Mouse (Mus musculus): ENCODE measurements around the gene Zmynd8. TPM values are rescaled to one million over a fixed set of nuclear protein-coding genes. Genes with fewer than 3 reads are reported as not detected.

Zmynd8 gene
- total and polyA plus RNA-seq, 3 experiments: 30.3 to 89.2 (median 41.6) TPM

DNA sequence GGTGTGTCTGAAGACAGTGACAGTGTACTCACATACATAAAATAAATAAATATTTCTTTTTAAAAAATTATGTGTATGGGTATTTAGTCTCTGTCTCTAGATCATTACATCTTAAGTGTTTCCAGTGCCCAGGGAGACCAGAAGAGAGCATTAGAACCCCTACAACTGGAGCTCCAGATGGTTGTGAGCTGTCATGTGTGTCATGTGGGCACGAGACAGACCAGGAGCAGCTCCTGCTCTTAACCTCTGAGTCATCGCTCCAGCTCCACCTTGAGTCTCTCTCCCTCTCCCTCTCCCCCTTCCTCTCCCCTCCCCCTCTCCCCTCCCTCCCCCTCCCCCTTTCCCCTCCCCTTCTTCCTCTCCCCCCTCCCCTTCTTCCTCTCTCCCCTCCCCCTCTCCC lies 25.9 kb upstream of the Zmynd8 start:
- Histone ChIP-seq H3K79me2 (ENCODE audit: control insufficient read depth, insufficient read depth, low read length, poor library complexity) (no peaks in the 10 kb centered on the region; the same call in 1 of the 2 replicates), H3K27me3 (ENCODE audit: control insufficient read depth in 1 of 2, insufficient read depth in 2 of 2, low read length in 2 of 2) (no peaks in the 10 kb centered on the region), H3K4me3 (ENCODE audit: control insufficient read depth in 1 of 2, insufficient read depth in 1 of 2, low read depth in 2 of 2, low read length in 2 of 2) (no peak overlapping the region), H3K4me1 (ENCODE audit: control insufficient read depth in 1 of 2, insufficient read depth in 2 of 2, low read length in 2 of 2) (peaks cover 0 to 11% of the 10 kb centered on the region in 2 experiments; a peak in 2 of 4 replicates), H3K9me3 (replicated peaks; ENCODE audit: insufficient read depth, low read length) (no peaks in the 10 kb centered on the region), H3K27ac (ENCODE audit: control insufficient read depth, low read depth, low read length) (no peak overlapping the region), H3K9ac (ENCODE audit: control insufficient read depth, low read depth, low read length, poor library complexity, severe bottlenecking) (no peak overlapping the region), H3K36me3 (ENCODE audit: control insufficient read depth in 1 of 2, insufficient read depth in 2 of 2, low read length in 2 of 2) (peaks cover 0 to 3% of the 10 kb centered on the region in 2 experiments; a peak in 1 of 4 replicates)
- TF ChIP-seq ELF1 (IDR thresholded peaks at IDR 0.05; ENCODE audit: low read depth, low read length) (no peak), SMC3 (IDR thresholded peaks at IDR 0.05; ENCODE audit: low read depth, low read length) (no peak), CTCF (IDR thresholded peaks at IDR 0.05 in 2 of 3, conservative IDR thresholded peaks at IDR 0.05 in 1 of 3; ENCODE audit: control insufficient read depth in 1 of 3, insufficient read depth in 1 of 3, low read depth in 2 of 3, low read length in 3 of 3, poor library complexity in 1 of 3, severe bottlenecking in 1 of 3) (no peak), MEF2A (IDR thresholded peaks at IDR 0.05; ENCODE audit: extremely low read depth, insufficient replicate concordance, low read depth, low read length, poor library complexity, severe bottlenecking) (no peak), MAX (IDR thresholded peaks at IDR 0.05; ENCODE audit: low read length) (no peak), POLR2AphosphoS2 (IDR thresholded peaks at IDR 0.05; ENCODE audit: low read length) (no peak), EP300 (IDR thresholded peaks at IDR 0.05; ENCODE audit: low read depth in 1 of 2, low read length in 2 of 2) (no peak), NRF1 (IDR thresholded peaks at IDR 0.05; ENCODE audit: insufficient read depth, low read depth, low read length, poor library complexity, severe bottlenecking) (no peak), MXI1 (IDR thresholded peaks at IDR 0.05; ENCODE audit: low read depth, low read length) (no peak), CHD1 (IDR thresholded peaks at IDR 0.05; ENCODE audit: low read depth, low read length) (no peak), RCOR1 (IDR thresholded peaks at IDR 0.05; ENCODE audit: low read depth, low read length) (no peak), MAZ (IDR thresholded peaks at IDR 0.05; ENCODE audit: low read depth, low read length) (no peak), SIN3A (IDR thresholded peaks at IDR 0.05; ENCODE audit: low read length) (no peak), HCFC1 (IDR thresholded peaks at IDR 0.05; ENCODE audit: low read depth, low read length) (no peak), USF2 (IDR thresholded peaks at IDR 0.05; ENCODE audit: borderline replicate concordance in 1 of 2, insufficient read depth in 1 of 2, low read depth in 1 of 2, low read length in 2 of 2) (no peak), TCF12 (IDR thresholded peaks at IDR 0.05; ENCODE audit: low read depth, low read length) (no peak), E2F4 (IDR thresholded peaks at IDR 0.05; ENCODE audit: borderline replicate concordance, low read depth, low read length) (no peak), TAL1 (IDR thresholded peaks at IDR 0.05; ENCODE audit: low read length) (no peak), NELFE (IDR thresholded peaks at IDR 0.05; ENCODE audit: low read depth, low read length) (no peak)
- DNase-seq (ENCODE audit: low read depth, low spot score): no peak

DNA sequence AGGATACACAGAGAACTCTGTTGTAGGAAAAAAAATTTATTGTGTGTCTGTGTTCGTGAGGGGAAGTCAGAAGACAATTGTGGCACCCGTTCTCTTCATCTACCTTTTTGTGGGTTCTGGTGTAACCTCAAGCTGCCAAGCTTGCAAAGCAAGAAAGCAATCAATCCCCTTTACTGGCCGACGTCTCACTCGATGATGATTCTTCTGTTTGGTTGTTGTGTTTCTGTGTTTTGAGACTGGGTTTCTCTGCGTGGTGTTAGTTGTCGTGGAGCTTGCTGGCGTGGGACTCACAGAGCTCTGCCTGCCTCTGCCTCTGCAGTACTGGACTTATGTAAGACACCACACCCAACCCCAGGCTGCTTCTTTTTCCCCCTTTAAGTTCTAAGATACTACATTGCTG lies 24.9 kb upstream of the Zmynd8 start:
- TF ChIP-seq CHD2 (IDR thresholded peaks at IDR 0.05; ENCODE audit: low read length): no peak
- no peak for TF ChIP-seq ZNF384 (IDR thresholded peaks at IDR 0.05; ENCODE audit: low read depth, low read length)
- no peak for TF ChIP-seq KAT2A (conservative IDR thresholded peaks at IDR 0.05; ENCODE audit: low read depth, low read length)
- TF ChIP-seq SIN3A (IDR thresholded peaks at IDR 0.05; ENCODE audit: low read length): no peak
- no peak for TF ChIP-seq NELFE (IDR thresholded peaks at IDR 0.05; ENCODE audit: low read depth, low read length)
- no peak for TF ChIP-seq ZC3H11A (IDR thresholded peaks at IDR 0.05; ENCODE audit: low read depth, low read length)
- TF ChIP-seq RCOR1 (IDR thresholded peaks at IDR 0.05; ENCODE audit: low read depth, low read length): no peak
- no peak for TF ChIP-seq GABPA (IDR thresholded peaks at IDR 0.05; ENCODE audit: low read depth, low read length)
- no peak for TF ChIP-seq E2F4 (IDR thresholded peaks at IDR 0.05; ENCODE audit: borderline replicate concordance, low read depth, low read length)
- Histone ChIP-seq H3K4me1 (ENCODE audit: control insufficient read depth in 1 of 2, insufficient read depth in 2 of 2, low read length in 2 of 2) (peaks cover 0 to 12% of the 10 kb centered on the region in 2 experiments; a peak in 2 of 4 replicates), H3K27me3 (ENCODE audit: control insufficient read depth in 1 of 2, insufficient read depth in 2 of 2, low read length in 2 of 2) (no peaks in the 10 kb centered on the region), H3K4me3 (ENCODE audit: control insufficient read depth in 1 of 2, insufficient read depth in 1 of 2, low read depth in 2 of 2, low read length in 2 of 2) (no peak overlapping the region), H3K79me2 (ENCODE audit: control insufficient read depth, insufficient read depth, low read length, poor library complexity) (no peaks in the 10 kb centered on the region; the same call in 1 of the 2 replicates), H3K27ac (ENCODE audit: control insufficient read depth, low read depth, low read length) (no peak overlapping the region), H3K9ac (ENCODE audit: control insufficient read depth, low read depth, low read length, poor library complexity, severe bottlenecking) (no peak overlapping the region), H3K9me3 (replicated peaks; ENCODE audit: insufficient read depth, low read length) (no peaks in the 10 kb centered on the region), H3K36me3 (ENCODE audit: control insufficient read depth in 1 of 2, insufficient read depth in 2 of 2, low read length in 2 of 2) (peaks cover 0 to 3% of the 10 kb centered on the region in 2 experiments; a peak in 1 of 4 replicates)
- DNase-seq (ENCODE audit: low read depth, low spot score): no peak

Data from MEL (cell line).